Comparison of ENCODE assay signal across 23 mouse cellular contexts in genomic region chr9:113026096-113026903, GRCm38 (mm10).
DNase-seq lines count a peak whose midpoint lies in the region; ATAC-seq lines count a peak whose summit lies in the region.
"Had no signal": no experiment of that assay in that cellular context is flagged by ENCODE, and none has a peak within 500 bp of the region (broad histone marks: within the 10 kb centered on the region; RNA-seq: fewer than 3 reads in every experiment).

No protein-coding gene starts in this region.

- no peaks in the 10 kb centered on the region for H3K4me1 ChIP-seq in midbrain, embryonic 11.5 days (ENCODE audit: control insufficient read depth, insufficient read depth, low read length)
- H3K4me1 ChIP-seq: embryonic facial prominence, embryonic 12.5 days; heart, embryonic 12.5 days; hindbrain, embryonic 12.5 days; limb, embryonic 15.5 days; midbrain, embryonic 12.5 days had no signal

- H3K4me2 ChIP-seq in midbrain, embryonic 11.5 days = no peak overlapping the region
- H3K4me2 ChIP-seq: embryonic facial prominence, embryonic 12.5 days; heart, embryonic 12.5 days; hindbrain, embryonic 12.5 days; limb, embryonic 15.5 days; midbrain, embryonic 12.5 days had no signal

- H3K27ac ChIP-seq in midbrain, embryonic 11.5 days (ENCODE audit: low read depth, low read length) = no peak overlapping the region
- H3K27ac ChIP-seq: embryonic facial prominence, embryonic 12.5 days; hindbrain, embryonic 12.5 days; limb, embryonic 15.5 days; midbrain, embryonic 12.5 days had no signal

- no peaks in the 10 kb centered on the region for H3K9me3 ChIP-seq in midbrain, embryonic 11.5 days (ENCODE audit: control insufficient read depth, low read length)
- H3K9me3 ChIP-seq: embryonic facial prominence, embryonic 12.5 days; heart, embryonic 12.5 days; hindbrain, embryonic 12.5 days; limb, embryonic 15.5 days; midbrain, embryonic 12.5 days had no signal

- WGBS in midbrain, embryonic 11.5 days = 78% methylated on average over 4 of the region's 4 CpGs

- H3K36me3 ChIP-seq in midbrain, embryonic 11.5 days (ENCODE audit: control insufficient read depth, insufficient read depth, low read length) = no peaks in the 10 kb centered on the region
- H3K36me3 ChIP-seq: embryonic facial prominence, embryonic 12.5 days; heart, embryonic 12.5 days; hindbrain, embryonic 12.5 days; limb, embryonic 15.5 days; midbrain, embryonic 12.5 days had no signal

- peak; percentile 2 for DNase-seq in adrenal gland, postnatal 10 days
- no peak for DNase-seq in adrenal gland, postnatal 4 days (ENCODE audit: low spot score in 2 of 2)
- peak; percentile 39 to 61 for DNase-seq in kidney, postnatal 4 days
- no peak for DNase-seq in kidney, adult 8-10 months
- DNase-seq in right cerebral cortex, postnatal 14 days = peak; percentile 45
- DNase-seq in right cerebral cortex, adult 18-20 months = no peak
- no peak for DNase-seq in midbrain, embryonic 11.5 days (ENCODE audit: low spot score, missing footprints)
- DNase-seq in spleen, postnatal 10 days (ENCODE audit: low spot score in 2 of 2) = no peak
- DNase-seq: cerebellum, adult 8-10 months; heart, adult 11 months; heart, postnatal 14 days; kidney, adult 9 months; layer of hippocampus, postnatal 36 days; thymus, postnatal 14 days had no signal

- no peak for ATAC-seq in midbrain, embryonic 11.5 days (ENCODE audit: low FRiP score)
- ATAC-seq: activated CD4-positive, CD25-positive, alpha-beta regulatory T cell, adult 4 months; CD4-positive, CD25-positive, alpha-beta regulatory T cell, adult 4 months; forebrain, embryonic 14.5 days had no signal

- no peak overlapping the region for H3K9ac ChIP-seq in midbrain, embryonic 11.5 days (ENCODE audit: low read length)
- H3K9ac ChIP-seq: embryonic facial prominence, embryonic 12.5 days; heart, embryonic 12.5 days; hindbrain, embryonic 12.5 days; limb, embryonic 15.5 days; midbrain, embryonic 12.5 days had no signal

- no peak overlapping the region for H3K4me3 ChIP-seq in midbrain, embryonic 11.5 days (ENCODE audit: low read depth, low read length)
- H3K4me3 ChIP-seq: embryonic facial prominence, embryonic 12.5 days; erythroblast, embryonic 14.5 days; heart, embryonic 12.5 days; hindbrain, embryonic 12.5 days; limb, embryonic 15.5 days; midbrain, embryonic 12.5 days had no signal

- no peaks in the 10 kb centered on the region for H3K27me3 ChIP-seq in midbrain, embryonic 11.5 days (ENCODE audit: control insufficient read depth, insufficient read depth, low read length)
- H3K27me3 ChIP-seq: embryonic facial prominence, embryonic 12.5 days; heart, embryonic 12.5 days; hindbrain, embryonic 12.5 days; limb, embryonic 15.5 days; midbrain, embryonic 12.5 days had no signal

Comparison
In these comparisons a context has a peak if more than half of its experiments do, and no peak if none do; other contexts are left out.
1. DNase-seq: peak in adrenal gland, postnatal 10 days (single experiment), kidney, postnatal 4 days (2 of 2) and right cerebral cortex, postnatal 14 days (single experiment); none in adrenal gland, postnatal 4 days (0 of 2), kidney, adult 8-10 months (0 of 2), right cerebral cortex, adult 18-20 months (single experiment), midbrain, embryonic 11.5 days (single experiment) and spleen, postnatal 10 days (0 of 2).